Mouse (Mus musculus) stomach, postnatal 0 days (tissue): Measurements from ENCODE around the gene Pdik1l.

Source experiments
- CTCF ChIP-seq: IDR thresholded peaks from 2 replicates; pipeline ENCODE4 v1.5.1; 2016; ENCODE audit warnings: antibody characterized with exemption, low read depth, mild to moderate bottlenecking, moderate library complexity
- EP300 ChIP-seq: optimal IDR thresholded peaks from 2 replicates; pipeline ENCODE3; 2016; ENCODE audit warnings: antibody characterized with exemption

GRCm38 (mm10) chr4:134238686-134239085 lies 49.0 kb downstream of the Pdik1l start:
- 0 out of 2 replicates have a peak, but pooled peaks have one; percentile 1 for TF ChIP-seq CTCF
- TF ChIP-seq EP300 = no peak
